ENCODE assay signal across 11 mouse cellular contexts in the genomic region with DNA sequence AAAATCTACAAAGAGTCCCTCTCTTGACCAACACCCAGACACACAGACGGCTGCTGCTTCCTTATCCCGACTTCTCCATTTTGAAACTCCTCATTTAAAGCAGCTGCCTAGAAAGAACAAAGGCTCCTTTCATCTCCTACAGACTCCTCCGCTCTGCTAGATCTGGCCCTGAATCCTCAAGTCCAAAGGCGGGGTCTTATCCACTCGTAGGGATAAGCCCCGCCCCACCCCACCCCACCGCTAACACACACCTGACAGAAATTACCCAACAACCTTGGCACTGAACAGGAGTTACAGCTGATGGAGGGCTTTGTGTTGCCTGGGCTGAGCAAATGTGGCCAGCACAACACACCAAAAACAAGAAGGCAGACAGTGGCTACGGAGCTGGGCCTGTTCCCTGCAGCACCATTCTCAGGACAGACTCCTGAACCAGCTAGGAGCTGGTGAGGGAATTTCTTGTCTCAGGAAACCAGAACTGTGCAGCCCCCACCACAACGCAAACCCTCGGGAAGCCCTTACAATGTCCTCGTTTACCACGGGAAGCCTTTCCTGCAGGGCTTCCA. TPM values are rescaled to one million over a fixed set of nuclear protein-coding genes. Genes with fewer than 3 reads are reported as not detected.
DNase-seq lines count a peak whose midpoint lies in the region; ATAC-seq and TF ChIP-seq lines count a peak whose summit lies in the region.
"Had no signal": no experiment of that assay in that cellular context is flagged by ENCODE, and none has a peak within 500 bp of the region (broad histone marks: within the 10 kb centered on the region; RNA-seq: fewer than 3 reads in every experiment).

No protein-coding gene starts in this region.

- 73% methylated on average over 12 of the region's 12 CpGs for WGBS in bone marrow, adult 2 months
- 29% methylated on average over 12 of the region's 12 CpGs for WGBS in forebrain, embryonic 16.5 days
- 57% methylated on average over 12 of the region's 12 CpGs for WGBS in limb, embryonic 15.5 days

- H3K4me2 ChIP-seq in forebrain, embryonic 16.5 days (ENCODE audit: low read length): no peak overlapping the region
- no peak overlapping the region for H3K4me2 ChIP-seq in limb, embryonic 15.5 days
- H3K4me2 ChIP-seq: heart, embryonic 11.5 days had no signal

- H3K9ac ChIP-seq in forebrain, embryonic 16.5 days (replicated peaks; ENCODE audit: low read depth, low read length): no peak overlapping the region
- no peak overlapping the region for H3K9ac ChIP-seq in limb, embryonic 15.5 days

- TF ChIP-seq CTCF in bone marrow, adult 2 months (IDR thresholded peaks at IDR 0.05; ENCODE audit: control insufficient read depth, insufficient read depth, low read length): no peak

- DNase-seq in Muller cell, postnatal 12 days (ENCODE audit: inconsistent ontology term): peak; percentile 39
- no peak for DNase-seq in liver
- DNase-seq in spleen, adult 12 weeks (ENCODE audit: low spot score): no peak
- DNase-seq in right cerebral cortex, postnatal 4 days: no peak
- DNase-seq: cerebellum, adult 18-20 months; layer of hippocampus, postnatal 36 days had no signal

- no peaks in the 10 kb centered on the region for H3K9me3 ChIP-seq in forebrain, embryonic 16.5 days (ENCODE audit: control insufficient read depth, low read length)
- no peaks in the 10 kb centered on the region for H3K9me3 ChIP-seq in limb, embryonic 15.5 days

- ATAC-seq in forebrain, embryonic 16.5 days: peak; percentile 73
- ATAC-seq in limb, embryonic 15.5 days (ENCODE audit: insufficient number of reproducible peaks, low FRiP score, low TSS enrichment, low read depth): no peak
- ATAC-seq: Patski had no signal

- H3K4me1 ChIP-seq in bone marrow, adult 2 months (ENCODE audit: control insufficient read depth, insufficient read depth, low read length): peaks cover 1% of the 10 kb centered on the region; the same call in 1 of the 2 replicates
- H3K4me1 ChIP-seq in forebrain, embryonic 16.5 days (replicated peaks; ENCODE audit: control insufficient read depth, insufficient read depth, low read length): peaks cover 8% of the 10 kb centered on the region
- peaks cover 8% of the 10 kb centered on the region for H3K4me1 ChIP-seq in limb, embryonic 15.5 days

- no peaks in the 10 kb centered on the region for H3K27me3 ChIP-seq in forebrain, embryonic 16.5 days (replicated peaks; ENCODE audit: control insufficient read depth, insufficient read depth, low read length)
- no peaks in the 10 kb centered on the region for H3K27me3 ChIP-seq in limb, embryonic 15.5 days
- H3K27me3 ChIP-seq: Patski had no signal

- no peaks in the 10 kb centered on the region; the same call in 1 of the 2 replicates for H3K36me3 ChIP-seq in forebrain, embryonic 16.5 days (ENCODE audit: control insufficient read depth, insufficient read depth)
- H3K36me3 ChIP-seq in limb, embryonic 15.5 days: peaks cover 68% of the 10 kb centered on the region

- no peak for TF ChIP-seq POLR2A in bone marrow, adult 2 months (IDR thresholded peaks at IDR 0.05; ENCODE audit: borderline replicate concordance, control insufficient read depth, low read depth, low read length)

- 0 out of 2 replicates have a peak overlapping the region, but pooled peaks have one; percentile 6 for H3K27ac ChIP-seq in bone marrow, adult 2 months (ENCODE audit: control insufficient read depth, insufficient read depth, low read depth, low read length, poor library complexity)
- H3K27ac ChIP-seq in forebrain, embryonic 16.5 days (ENCODE audit: low read length): peak overlapping the region; percentile 65
- H3K27ac ChIP-seq in limb, embryonic 15.5 days: peak overlapping the region; percentile 48; the same call in 1 of the 2 replicates

- no peak overlapping the region for H3K4me3 ChIP-seq in bone marrow, adult 2 months (replicated peaks; ENCODE audit: control insufficient read depth, low read depth, low read length)
- no peak overlapping the region for H3K4me3 ChIP-seq in forebrain, embryonic 16.5 days (replicated peaks; ENCODE audit: low read length)
- H3K4me3 ChIP-seq in limb, embryonic 15.5 days: no peak overlapping the region

RNA-seq across cellular contexts. Expression of gene Xpo4, which starts 36.8 kb away (rescaled TPM):
- 6.4 and 10.1 TPM in 2 replicates for polyA plus RNA-seq in bone marrow, adult 2 months (2011; ENCODE audit: insufficient read depth, insufficient read length, low replicate concordance, missing spikeins)
- 13.1 and 13.8 TPM in 2 replicates for polyA plus RNA-seq in forebrain, embryonic 16.5 days (2015; fragmentation: Nextera tagmentation; extraction: Ambion mirVana)
- polyA plus RNA-seq in limb, embryonic 15.5 days (2015; fragmentation: Nextera tagmentation; extraction: Ambion mirVana): 18.7 and 19.1 TPM in 2 replicates

RNA-seq across cellular contexts. Expression of gene Gm49361, which starts 43.9 kb away (rescaled TPM):
- polyA plus RNA-seq in bone marrow, adult 2 months (2011; ENCODE audit: insufficient read depth, insufficient read length, low replicate concordance, missing spikeins): not detected in 2 replicates
- not detected in 2 replicates for polyA plus RNA-seq in forebrain, embryonic 16.5 days (2015; fragmentation: Nextera tagmentation; extraction: Ambion mirVana)
- not detected in 2 replicates for polyA plus RNA-seq in limb, embryonic 15.5 days (2015; fragmentation: Nextera tagmentation; extraction: Ambion mirVana)
- polyA plus RNA-seq: heart, embryonic 11.5 days; Patski had no signal

RNA-seq across cellular contexts. Expression of gene Lats2, which starts 56.2 kb away (rescaled TPM):
- polyA plus RNA-seq in bone marrow, adult 2 months (2011; ENCODE audit: insufficient read depth, insufficient read length, low replicate concordance, missing spikeins): 6.1 and 10.6 TPM in 2 replicates
- polyA plus RNA-seq in forebrain, embryonic 16.5 days (2015; fragmentation: Nextera tagmentation; extraction: Ambion mirVana): 7.9 and 8.9 TPM in 2 replicates
- polyA plus RNA-seq in limb, embryonic 15.5 days (2015; fragmentation: Nextera tagmentation; extraction: Ambion mirVana): 25.0 and 28.0 TPM in 2 replicates

Comparison
In these comparisons a context has a peak if more than half of its experiments do, and no peak if none do; other contexts are left out.
1. H3K27ac ChIP-seq: peak in every context shown above with its lines; median percentile 65 in forebrain, embryonic 16.5 days; 48 in limb, embryonic 15.5 days; 6 in bone marrow, adult 2 months.